Mouse (Mus musculus) lung, adult 2 months (tissue): ENCODE results near the gene Azin2.

ENCODE experiments used
- CTCF ChIP-seq: fragments of 200-500 bp; IDR thresholded peaks from 2 replicates; pipeline ENCODE4 v1.5.1; 2011; ENCODE audit warnings: mild to moderate bottlenecking, low read length, control low read depth; ENCODE audit not compliant: insufficient read depth
- POLR2A ChIP-seq: fragments of 200-500 bp; IDR thresholded peaks from 2 replicates; pipeline ENCODE4 v1.6.1; 2011; ENCODE audit warnings: low read depth, mild to moderate bottlenecking, control low read depth, low read length, borderline replicate concordance; ENCODE audit errors: extremely low read depth

GRCm38 (mm10) chr4:129009521-129009920 is 47.3 kb upstream of the Azin2 start:
- TF ChIP-seq CTCF (no peak), POLR2A (no peak)
